Mouse (Mus musculus) spleen, postnatal 4 days (tissue): Measurements from ENCODE around the gene Defb19.

Experiments used
- DNase-seq, 2 experiments: peaks; one replicate each; pipeline ENCODE4 v3.0.0; 2022; ENCODE audit warnings: low spot score in 2 of 2

The Defb19 gene

DNA sequence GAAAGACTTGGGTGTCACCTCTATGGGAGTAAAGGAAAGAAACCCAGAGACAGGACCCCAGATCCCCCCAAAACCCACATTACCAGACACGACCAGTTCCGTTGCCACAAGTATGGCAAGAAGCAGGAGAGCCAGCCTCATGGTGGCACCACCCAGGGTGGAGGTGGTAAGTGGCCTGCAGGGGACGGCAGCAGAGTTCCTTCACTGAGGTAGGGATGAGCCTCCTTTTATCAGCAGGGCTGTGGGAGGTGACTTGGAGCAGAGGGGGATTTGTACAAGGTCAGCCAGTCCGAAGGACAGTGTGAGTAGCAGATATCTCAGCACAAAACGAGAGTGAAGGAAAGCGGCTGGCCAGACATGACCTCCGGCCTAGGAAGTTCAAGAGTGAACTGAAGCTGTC, at the start of gene Defb19:
TSS of gene Defb19 (minus strand) at position 206 of the 400 bp plus-strand sequence.
- DNase-seq, result no peak

GRCm38 (mm10) chr2:152629904-152630303, 49.8 kb upstream of the Defb19 start:
- DNase-seq, result no peak

DNA sequence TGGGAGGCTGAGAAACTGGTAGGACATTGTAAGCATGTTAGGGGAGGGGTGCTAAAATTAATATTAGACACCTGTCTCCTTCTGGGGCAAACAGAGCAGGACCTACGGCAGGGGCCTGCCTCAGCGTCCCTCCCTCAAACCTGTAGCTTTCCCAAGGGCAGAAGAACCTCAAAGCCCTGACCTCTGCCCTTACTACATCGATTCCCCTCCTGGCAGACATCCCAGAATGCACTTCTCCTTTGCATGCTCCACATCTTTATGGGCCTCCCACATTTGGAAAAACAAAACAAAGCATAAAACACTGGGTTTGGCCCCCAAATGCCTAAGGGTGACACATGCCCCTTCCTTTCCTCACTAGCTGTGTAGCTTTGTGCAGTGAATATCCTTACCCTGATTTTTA, 49.1 kb upstream of the Defb19 start:
- no peak for DNase-seq

DNA sequence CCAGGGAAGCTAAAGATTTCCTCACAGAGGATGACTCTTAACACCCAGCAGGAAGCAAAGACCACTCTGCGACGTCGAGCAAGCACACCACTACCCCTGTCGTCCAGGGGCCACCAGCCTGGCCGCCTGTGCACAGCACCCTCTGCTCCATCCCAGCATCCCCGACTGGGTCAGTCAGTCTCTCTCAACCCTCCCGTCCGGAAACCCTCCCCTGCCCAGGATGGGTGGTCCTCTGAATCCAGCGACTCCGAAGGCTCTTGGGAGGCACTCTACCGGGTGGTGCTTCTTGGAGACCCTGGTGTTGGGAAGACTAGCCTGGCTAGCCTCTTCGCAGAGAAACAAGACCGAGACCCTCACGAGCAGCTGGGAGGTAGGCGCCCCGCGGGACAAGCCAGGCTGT, 48.0 kb upstream of the Defb19 start:
- DNase-seq, result no peak

DNA sequence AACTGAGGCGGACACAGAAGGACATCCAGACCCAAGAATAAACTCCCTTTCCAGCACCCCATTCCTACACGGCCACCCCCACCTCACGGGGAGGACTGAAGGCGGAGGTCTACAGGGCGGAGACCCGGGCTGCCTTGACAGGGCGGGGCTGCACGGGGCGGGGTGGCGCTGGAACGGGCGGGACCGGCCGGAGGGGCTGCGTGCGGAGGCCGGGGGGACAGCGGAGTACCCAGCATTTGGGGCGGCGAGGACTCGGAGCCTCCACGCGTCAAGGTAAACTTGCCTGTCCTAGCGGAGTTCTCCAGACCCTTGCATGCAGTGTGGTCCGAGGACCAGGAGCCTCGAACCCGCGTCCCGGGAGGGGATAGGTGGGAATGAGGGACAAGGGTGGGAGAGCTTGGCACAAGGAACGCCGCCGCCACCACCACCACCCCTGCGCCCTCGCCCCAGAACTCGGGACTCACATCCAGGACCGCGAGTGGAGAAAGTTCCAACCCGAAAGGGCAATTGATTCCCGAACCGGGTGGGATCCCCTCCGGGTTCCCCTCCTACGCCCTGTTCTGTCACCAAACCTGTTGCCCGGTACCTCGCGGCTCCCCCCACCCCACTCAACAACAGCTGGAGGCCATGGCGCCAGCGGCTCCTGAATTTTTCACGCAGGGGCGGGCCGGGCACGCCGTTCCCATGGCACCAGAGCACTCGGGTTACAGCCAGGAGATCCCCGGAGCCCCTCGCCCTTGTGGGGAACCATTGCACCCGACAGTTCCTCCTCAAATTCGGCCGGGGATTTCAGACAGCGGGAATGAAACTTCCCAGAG, 46.9 kb upstream of the Defb19 start, which contains the start of gene Rem1:
TSS of gene Rem1 (plus strand) at position 178 of the 818 bp plus-strand sequence.
- no peak for DNase-seq

DNA sequence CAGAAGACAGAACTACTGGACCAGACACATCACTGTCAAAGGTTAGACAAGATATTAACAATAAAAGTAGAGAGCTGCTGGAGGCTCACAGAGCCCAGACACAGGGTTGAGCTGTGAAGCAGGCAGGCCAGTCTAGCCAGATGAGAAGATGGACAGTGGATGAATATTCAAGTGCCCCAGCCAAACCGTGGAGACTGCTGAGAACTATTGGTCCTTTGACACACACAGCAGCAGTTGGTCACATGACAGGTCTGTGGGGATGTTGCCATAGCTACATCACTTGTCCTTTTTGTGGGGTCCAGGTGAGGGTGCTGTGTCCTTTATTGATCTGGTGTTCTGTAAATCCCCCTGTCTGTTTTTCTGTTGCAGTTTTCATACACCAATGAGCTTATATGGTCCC, 45.1 kb upstream of the Defb19 start:
- DNase-seq, result no peak

DNA sequence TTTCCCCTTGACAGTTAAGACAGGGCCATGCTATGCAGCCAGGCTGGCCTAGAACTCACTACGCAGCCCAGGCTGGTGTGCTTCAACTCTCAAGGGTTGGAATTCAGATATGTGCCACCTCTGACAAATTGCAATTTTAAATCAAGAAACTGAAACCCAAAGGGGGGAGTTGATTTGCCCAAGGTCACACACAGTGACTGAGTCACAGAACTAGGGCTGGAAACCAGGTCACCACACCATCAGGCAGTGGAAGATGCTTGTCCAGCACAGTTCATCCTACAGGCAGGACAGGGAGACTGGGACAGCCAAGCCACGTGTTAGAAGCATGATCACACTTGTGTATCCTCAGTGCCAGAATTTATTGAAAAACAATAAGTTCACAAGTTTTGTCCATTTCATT, 44.5 kb upstream of the Defb19 start:
- no peak for DNase-seq

DNA sequence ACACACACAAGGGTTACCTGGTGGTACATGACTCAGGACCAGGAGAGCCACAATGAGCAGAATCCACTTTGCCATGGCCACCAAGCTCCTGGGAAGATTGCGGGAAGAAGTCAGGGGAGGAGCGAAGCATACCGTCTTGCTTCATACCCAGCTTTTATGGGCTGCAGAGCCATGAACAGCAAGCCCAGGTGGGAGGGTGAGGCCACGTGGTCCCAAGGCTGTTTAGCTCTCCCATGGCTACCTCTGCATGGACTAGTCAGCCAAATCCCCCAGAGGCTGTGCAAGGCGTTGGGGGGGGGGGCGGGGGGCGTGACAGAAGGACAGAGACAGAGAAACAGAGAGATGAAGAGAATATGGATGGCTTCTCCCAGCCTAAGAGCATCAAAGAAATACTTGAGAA, 42.8 kb upstream of the Defb19 start, which contains the start of gene Defb25:
TSS of gene Defb25 (minus strand) at position 101 of the 400 bp plus-strand sequence.
- no peak for DNase-seq

DNA sequence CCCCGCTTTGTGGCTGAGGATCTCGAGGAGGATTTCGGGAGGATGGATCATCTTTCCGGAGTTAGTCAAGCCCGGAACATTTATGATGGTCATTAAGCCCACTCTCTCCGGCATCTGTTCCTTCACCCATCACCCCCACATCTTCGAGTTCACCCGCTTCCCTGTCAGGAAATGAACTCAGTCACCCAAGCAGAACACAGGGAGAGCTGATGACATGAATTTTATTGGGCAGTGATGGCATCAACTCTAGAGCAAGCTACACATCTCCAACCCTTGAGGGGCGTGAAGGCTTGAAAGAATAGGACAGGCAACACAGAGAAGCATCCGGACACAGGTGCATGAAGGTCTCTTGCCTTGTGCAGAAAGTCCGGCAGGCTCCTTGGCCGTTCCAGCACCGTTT, 42.0 kb upstream of the Defb19 start:
- DNase-seq, result no peak

- no peak for DNase-seq
These were observed 40.4 kb upstream of the Defb19 start for GRCm38 (mm10) chr2:152620367-152621134.

- no peak for DNase-seq
These were observed 37.3 kb upstream of the Defb19 start for GRCm38 (mm10) chr2:152617374-152617773.

GRCm38 (mm10) chr2:152616470-152616869, 36.4 kb upstream of the Defb19 start:
- DNase-seq, result no peak

DNA sequence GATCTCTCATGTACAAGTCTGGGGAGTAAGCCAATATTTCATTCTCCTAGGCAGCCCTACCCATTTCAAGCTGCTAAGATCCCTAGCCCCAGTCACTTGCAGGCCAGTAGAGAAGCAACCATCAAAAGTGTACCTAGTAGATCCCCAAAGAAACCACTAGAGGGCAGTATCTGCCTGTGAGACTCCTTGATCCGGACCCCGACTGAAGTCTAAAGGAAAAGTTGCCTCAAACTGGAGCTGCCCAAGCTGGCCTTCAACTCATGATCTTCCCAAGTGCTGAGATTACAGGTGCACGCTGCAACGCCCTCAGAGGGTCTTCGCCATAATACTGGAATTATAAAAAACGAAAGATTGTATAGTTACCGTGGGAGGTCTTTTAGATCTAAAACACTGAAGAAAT, 35.5 kb upstream of the Defb19 start:
- DNase-seq, result peak in 1 of 2 experiments; percentile 30

DNA sequence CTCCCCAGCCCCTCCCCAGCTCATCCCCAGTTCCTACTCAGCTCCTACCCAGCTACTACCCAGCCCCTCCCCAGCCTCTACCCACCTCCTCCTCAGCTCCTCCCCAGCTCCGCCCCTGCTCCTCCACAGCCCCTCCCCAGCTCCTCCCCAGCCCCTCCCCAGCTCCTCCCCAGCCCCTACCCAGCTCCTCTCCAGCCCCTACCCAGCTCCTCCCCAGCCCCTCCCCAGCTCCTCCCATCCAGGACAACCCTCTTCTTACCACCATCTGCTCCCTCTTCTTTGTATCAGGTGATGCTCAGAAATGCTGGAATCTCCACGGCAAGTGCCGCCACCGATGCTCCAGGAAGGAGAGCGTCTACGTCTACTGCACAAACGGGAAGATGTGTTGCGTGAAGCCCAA, 32.1 kb upstream of the Defb19 start:
- no peak for DNase-seq

GRCm38 (mm10) chr2:152608719-152609118, 28.6 kb upstream of the Defb19 start:
- DNase-seq, result no peak

GRCm38 (mm10) chr2:152607746-152608145, 27.6 kb upstream of the Defb19 start:
- DNase-seq, result no peak

GRCm38 (mm10) chr2:152604057-152604456, 23.9 kb upstream of the Defb19 start, which contains the start of gene Defb36:
Defb36 (plus strand) TSS chr2:152604327.
- DNase-seq, result no peak

DNA sequence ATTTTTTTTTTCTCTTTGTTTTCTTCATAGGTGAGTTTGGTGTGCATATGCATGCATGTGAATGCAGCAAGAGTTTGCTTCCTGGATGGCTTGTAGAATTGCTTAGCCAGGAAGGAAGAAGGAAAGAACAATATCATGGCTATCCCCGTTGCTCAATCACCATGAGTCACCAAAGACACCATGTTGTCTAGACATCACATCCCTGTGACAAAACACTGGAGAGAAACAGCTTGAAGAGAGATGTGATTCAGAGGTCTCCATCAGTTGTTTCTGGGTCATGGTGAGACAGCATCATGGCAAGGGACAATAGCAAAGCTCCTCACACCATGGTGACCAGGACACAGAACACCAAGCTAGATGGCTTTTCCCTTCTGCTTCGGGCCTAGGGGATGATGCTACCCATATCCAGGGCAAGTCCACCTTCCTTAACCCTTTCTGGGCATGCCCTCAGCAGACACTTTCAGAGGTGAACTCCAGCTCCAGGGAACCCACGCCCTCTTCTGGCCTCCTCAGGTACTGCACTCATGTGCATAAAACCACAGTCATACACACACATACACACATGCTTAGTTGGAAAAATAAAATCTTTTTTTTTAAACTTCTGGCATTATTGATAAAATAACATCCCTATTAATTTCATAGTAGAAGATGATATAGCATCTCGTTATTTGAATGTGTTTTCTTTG, 21.3 kb upstream of the Defb19 start:
- no peak for DNase-seq

- no peak for DNase-seq
These were observed 20.0 kb upstream of the Defb19 start for GRCm38 (mm10) chr2:152600076-152600475.

GRCm38 (mm10) chr2:152599299-152599698, 19.2 kb upstream of the Defb19 start, which contains the start of gene Defb45:
Defb45 (minus strand) TSS chr2:152599399.
- no peak for DNase-seq

DNA sequence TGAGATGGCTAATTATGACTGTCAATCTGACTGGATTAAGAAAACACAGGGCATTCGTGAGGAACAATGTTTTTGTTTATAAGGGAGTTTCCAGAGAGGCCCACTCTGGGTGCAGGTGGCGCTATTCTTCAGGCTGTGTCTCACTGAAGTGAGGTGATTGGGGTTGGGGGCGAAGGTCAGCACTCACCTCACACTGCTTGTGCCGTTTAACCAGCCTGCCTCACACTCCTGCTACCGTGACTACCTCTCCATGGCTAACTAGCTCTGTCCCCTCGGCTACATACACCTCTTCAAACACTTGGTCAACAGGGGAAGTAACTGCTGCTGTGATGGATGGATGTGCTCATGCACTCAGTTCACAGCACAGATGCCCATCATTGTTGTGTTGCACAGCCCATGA, 8.9 kb upstream of the Defb19 start:
- no peak for DNase-seq

DNA sequence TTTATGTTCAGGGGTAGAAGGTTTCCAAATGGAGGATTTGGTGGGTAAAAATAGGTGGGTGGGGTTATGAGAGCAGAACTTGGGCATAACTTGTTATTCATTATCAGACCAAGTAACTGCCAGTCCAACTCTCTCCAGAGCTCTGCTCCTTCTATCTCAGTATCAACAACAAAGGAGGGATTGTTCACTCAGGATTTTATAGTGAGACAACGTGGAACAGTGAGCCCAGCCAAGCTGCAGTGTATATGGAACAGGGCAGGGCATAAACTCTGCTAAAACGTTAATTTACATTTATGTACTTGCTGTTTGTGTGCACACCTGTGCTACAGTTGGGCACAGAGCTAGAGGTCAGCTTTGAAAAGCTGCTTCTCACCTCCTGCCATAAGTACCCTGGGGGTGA, 8.3 kb upstream of the Defb19 start:
- DNase-seq, result no peak
